Mouse (Mus musculus): ENCODE measurements around the gene Tectb. TPM values are rescaled to one million over a fixed set of nuclear protein-coding genes. Genes with fewer than 3 reads are reported as not detected.
A peak's percentile ranks its signal among the peaks of the same experiment; 100 is the strongest.
"Not testable (repeated sequence)": the region's sequence is repeated elsewhere in the genome, so short reads cannot be mapped to it uniquely, and the experiment has no call there.

Tectb gene
- total RNA-seq, 2 experiments from 2014 or later = not detected

DNA sequence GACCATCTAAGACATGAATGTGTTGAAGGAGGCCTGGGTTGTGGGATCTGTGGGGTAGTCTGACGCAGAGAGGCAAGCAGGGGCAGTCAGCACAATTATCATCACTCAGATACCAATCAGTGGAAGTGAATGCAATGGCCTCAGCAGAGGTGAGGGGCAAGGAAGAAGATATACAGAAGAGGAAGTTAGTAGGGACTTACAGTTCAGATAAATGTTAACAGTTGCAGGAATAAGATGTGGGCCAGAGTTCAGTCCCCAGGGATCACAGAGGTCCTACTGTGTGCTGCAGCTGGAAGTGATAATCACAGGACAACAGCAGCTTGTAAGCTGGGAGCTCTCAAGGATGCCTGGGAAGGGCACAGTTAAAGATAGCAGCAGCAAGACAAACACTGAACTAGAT is 16.4 kb upstream of the Tectb start:
- no peak for ATAC-seq (replicated peaks; ENCODE audit: low FRiP score, poor library complexity, severe bottlenecking)

DNA sequence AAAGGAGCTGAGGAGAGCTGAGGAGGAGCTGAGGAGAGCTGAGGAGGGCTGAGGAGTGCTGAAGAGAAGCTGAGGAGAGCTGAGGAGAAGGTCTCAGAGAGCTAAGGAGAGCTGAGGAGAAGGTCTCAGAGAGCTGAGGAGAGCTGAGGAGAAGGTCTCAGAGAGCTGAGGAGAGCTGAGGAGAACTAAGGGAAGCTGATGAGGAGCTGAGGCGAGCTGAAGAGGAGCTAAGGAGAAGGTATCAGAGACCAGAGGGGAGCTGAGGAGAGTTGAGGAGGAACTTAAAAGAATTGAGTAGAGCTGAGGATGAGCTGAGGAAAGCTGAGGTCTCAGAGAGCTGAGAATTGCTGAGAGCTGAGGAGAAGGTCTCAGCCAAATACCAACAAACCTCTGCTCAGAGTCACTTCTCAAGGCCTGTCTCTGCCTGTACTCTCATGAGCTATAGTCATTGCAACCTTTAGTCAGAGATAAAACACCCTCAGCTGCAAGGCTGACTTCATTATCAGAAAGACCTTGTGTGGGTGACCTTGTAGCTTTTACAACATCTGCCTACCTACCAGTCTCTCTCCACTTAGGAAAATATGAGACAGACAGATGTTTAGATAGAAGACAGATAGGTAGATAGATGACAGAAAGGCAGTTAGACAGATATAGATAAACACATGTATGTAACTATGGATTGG is 15.2 kb upstream of the Tectb start:
- no peak for ATAC-seq (replicated peaks; ENCODE audit: low FRiP score, poor library complexity, severe bottlenecking)

DNA sequence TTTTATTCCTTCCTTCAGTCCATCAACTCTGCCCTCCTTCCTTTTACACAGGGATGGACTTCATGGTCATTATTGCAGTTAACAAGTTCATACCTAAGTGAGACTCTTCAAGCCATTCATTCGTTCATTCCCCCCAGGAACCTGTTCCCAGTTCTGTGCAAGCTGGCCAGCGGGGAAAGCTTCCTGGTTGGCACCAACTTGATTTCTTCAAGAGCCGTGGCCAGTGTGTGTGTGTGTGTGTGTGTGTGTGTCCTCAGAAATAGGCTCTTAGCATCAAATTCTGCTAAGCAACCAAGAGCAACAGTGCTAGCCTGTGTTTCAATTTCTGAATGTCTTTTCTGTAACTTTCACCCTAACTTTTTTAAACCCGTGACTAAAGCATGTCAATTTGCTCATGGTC is 14.6 kb upstream of the Tectb start:
- no peak for ATAC-seq (replicated peaks; ENCODE audit: low FRiP score, poor library complexity, severe bottlenecking)

DNA sequence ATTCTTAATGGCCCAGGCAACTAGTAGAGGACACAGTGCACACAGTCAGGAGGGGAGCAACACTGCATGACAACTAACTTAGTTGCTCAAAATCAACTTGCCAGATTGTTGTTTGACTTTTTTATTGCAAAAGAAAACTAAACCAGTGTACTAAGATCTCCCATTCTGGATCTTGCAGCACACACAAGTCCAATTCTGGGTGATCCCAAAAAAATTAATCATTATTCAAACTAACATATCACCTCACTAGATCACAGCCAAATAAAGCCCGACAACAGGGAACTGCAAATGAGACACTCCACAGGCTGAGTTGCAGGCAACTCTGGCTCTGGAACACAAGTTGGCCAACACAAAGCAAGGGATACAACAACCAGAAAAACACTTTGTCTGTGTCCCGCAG is 13.8 kb upstream of the Tectb start:
- ATAC-seq (replicated peaks; ENCODE audit: low FRiP score, poor library complexity, severe bottlenecking) = no peak

DNA sequence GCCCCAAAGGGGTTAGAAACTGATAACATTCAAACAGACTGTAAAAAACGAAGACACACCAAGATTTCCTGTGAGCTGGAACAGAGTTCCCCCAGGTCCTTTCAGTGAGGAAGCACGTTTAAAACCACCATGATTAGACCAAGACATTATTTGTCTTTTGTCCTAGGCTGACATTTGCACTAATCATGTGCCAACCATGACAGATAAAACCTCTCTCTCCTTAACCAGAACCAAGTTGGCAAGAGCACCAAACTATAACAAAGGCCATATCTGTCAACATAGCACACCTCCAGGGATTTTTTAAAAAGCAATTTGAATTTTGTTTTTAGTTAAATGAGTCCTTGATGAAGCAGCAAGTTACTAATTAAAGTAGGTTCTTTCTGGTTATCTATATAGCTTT is 12.8 kb upstream of the Tectb start:
- ATAC-seq (replicated peaks; ENCODE audit: low FRiP score, poor library complexity, severe bottlenecking) = no peak

DNA sequence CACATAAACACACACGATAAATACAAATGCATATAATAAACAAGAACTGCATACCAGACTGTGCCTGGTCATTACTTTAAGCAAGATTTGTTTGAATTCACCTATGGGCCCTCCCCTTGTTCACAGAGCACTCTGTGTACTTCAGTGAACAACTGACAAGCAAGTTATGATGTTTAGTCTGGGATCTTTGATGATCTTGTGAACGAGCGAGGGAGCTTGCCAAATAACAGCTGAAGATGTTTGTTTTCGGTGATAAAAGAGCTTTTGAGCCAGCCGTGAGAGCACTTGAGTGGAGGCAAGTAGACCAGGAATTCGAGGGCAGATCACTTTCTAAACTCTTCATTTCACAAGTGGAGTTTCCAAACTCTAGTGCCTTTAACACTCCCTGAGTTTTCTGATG is 12.2 kb upstream of the Tectb start:
- no peak for ATAC-seq (replicated peaks; ENCODE audit: low FRiP score, poor library complexity, severe bottlenecking)

DNA sequence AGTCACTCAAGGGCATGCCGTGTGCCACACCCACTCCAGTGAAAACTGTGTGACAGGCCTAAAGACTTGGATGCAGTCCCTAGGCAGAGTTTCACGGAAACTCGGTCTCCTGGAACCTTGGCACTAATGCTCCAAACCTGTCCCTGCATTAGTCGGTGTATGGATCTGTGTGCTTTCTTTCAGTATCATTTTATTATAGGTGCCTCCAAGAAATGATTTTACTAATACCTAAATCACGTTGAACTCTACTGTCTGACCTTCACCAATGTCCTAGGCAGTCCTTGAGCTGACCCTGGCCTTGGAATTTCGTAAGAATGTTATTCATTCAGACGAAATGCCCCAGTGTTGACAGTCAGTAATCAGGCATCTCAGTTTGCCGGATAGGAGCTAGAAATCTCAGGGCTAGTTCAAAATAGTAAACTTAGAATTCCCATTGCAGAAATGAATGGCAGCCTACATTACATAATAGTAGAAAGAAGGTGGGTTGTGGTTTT is 11.2 kb upstream of the Tectb start:
- ATAC-seq (replicated peaks; ENCODE audit: low FRiP score, poor library complexity, severe bottlenecking) = not testable (repeated sequence)

DNA sequence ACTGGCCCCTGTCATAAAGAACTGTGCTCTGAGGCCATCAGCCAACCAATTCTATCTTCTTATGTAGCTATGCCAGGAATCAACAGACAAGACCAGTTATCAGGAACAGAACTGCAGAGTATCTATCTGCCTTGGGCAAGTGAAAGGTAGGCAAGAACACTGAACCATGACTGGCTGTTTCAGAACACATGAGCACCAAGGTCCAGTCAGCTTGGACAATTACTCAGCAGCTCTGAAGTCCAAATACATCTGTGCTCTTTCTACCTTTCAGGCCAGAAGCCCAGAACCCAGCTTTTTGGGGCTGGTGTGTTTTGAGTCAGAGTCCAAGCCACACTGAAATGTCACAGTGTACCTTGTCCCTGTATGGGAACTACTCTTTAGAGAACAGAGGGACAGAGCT is 10.1 kb upstream of the Tectb start:
- ATAC-seq (replicated peaks; ENCODE audit: low FRiP score, poor library complexity, severe bottlenecking) = no peak

DNA sequence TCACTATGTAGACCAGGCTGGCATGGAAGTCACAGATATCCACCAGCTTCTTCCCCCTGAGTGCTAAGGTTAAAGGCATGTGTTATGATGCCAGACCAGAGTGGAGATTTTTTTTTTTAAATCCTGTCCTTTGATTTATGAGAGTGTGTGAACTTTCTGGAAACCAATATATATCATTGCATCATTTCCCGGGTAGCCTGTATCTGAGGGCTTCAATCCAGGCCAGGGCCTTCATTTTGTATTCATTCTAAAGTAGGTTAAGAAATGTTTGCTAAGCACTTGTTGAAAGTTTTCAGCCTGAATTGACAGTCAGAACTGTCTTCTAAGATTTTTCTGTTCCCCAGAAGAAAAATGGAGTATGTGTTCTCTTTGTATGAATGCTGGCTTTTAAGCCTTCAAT is 8.9 kb upstream of the Tectb start:
- ATAC-seq (replicated peaks; ENCODE audit: low FRiP score, poor library complexity, severe bottlenecking) = no peak

DNA sequence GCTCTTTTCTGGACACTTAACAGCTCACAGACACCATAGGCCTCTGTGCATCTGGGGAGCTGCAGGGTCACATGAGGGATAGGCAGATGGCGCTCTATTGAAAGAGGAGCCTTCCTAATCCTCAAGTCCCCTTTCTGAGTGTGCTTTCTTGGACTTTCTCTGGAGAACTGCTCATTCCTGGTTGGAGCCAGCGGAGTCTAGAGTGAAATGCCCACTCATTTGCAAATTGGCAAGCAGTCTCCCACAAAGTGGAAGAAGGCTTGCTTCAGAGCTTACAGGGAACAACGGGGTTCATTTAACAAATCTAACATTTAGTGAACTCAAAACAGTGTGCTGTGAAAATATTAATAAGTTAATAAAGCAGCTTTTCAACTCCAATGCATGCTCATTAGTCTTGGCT is 3.4 kb upstream of the Tectb start:
- ATAC-seq (replicated peaks; ENCODE audit: low FRiP score, poor library complexity, severe bottlenecking) = no peak

DNA sequence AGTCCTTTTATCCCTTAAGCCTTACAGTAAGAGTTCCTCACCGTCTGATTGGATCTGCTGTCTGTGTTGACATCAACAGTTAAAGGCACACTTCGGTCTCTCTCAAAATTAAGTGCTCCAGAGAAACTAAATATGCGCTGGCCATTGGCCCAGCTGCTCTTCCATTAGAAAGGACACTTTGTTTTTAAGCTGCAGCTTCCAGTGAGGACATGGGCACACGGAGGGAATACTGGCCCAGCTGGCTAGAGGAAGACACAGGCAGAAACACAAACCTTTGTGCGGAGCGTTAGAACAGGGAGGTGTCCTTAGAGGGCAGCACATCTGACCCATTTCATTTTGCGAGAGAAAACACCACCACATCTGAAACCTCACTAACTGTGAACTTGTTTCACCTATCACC is 3.9 kb downstream of the Tectb start:
- no peak for ATAC-seq (replicated peaks; ENCODE audit: low FRiP score, poor library complexity, severe bottlenecking)

DNA sequence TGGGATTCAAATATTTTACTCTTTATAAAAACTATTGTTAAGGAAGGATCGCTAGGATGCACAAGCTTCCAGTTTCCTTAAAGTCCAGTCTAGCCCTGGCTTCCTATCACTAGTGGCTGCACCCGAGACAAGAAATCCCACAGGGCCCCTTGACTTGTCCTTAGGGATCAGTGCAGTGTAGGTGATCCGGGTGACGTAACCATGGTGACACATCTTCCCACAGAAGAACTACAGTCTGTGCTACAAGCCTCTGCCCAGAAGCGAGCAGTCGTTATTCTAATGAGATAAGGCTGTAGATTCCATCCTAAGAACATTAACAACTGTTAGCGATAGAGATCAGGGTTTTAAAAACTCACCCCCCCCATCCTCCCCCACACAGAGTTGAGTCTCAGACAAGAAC is 4.5 kb downstream of the Tectb start:
- no peak for ATAC-seq (replicated peaks; ENCODE audit: low FRiP score, poor library complexity, severe bottlenecking)

DNA sequence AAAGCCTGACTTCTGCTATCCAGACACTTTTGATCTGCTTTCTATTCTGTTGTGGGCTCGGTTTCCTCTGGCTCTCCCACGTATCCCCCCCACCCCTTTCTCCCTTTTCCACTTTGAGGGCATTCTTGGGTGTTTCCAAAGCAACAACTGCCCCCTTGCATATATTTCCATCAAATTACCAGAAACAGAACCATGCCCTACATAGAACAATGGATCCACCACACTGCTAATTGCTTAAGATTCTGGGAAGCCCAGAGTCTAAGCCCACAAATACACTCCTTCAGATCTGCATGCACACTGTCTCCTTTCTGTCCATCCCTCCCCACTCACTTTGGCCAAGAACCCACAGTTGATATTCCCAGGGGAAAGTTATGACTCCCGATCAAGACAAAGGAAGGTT is 5.1 kb downstream of the Tectb start:
- no peak for ATAC-seq (replicated peaks; ENCODE audit: low FRiP score, poor library complexity, severe bottlenecking)

DNA sequence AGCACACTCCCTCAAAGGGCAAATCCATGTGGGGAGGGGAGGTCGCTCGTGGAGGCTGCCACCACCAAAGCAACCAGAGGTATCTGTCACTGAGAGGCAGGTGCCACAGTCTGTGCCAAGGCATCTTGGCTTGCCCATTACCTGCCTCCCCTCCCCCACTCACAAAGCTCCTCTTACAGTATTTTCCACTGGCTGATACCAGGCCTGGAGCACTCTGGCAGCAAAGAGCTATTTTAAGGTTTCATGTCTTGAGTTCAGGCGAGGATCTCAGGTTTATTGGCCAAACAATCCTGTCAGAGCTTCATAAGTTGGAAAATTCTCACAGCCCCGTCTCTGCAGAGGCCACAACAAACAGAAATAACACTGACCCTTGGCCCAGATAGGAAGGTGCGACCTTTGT is 9.5 kb downstream of the Tectb start:
- ATAC-seq (replicated peaks; ENCODE audit: low FRiP score, poor library complexity, severe bottlenecking) = no peak

DNA sequence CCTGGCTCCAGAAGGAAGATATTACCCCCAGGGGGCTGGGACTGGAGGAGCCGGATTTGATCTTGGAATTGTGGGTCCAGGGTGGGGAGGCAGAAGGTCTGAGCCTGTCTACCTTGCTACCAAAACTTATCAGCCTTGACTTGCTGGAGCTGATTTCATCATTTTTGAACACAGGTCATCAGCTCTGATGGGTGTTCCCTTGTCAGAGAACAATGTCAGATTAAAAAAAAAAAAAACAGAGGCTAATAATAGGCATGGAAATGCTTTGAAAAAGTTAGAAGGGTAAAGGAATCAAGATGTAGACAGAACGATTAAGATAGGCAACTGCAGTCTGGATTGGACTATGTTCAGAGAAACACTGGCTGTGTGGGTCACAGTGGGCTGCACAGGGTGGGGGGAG is 11.1 kb downstream of the Tectb start:
- ATAC-seq (replicated peaks; ENCODE audit: low FRiP score, poor library complexity, severe bottlenecking) = no peak

DNA sequence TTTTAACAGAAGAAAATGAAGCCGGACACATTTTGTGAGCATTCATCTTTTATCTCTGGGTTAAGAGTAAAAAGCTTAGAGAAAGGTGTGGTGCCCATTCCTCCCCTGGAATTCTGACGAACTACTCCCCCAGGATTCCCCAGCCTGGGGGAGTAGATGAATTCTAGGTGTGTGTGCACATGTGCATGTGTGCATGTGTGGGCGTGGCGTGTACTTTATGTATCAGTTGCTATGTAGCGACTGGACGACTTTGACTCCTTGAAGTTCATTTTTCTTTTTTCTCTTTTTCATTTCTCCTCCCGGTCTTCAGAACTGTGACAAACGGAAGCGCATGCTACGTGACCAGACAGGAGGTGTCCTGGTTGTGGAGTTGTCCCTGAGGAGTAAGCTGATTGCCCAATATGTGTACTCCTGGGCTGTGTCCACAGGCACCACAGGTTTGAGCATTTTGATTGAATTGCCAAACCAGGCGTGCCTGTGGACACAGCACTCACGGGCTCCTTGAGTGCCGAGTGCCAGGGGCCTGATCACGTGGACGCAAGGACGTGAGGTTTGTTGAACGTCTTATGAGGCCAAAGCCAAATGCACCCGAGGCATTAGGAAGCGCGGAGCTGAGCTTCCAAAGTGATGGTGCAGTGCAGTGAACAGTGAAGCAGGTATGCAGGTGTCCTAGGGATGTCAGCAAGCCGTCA is 11.9 kb downstream of the Tectb start:
- ATAC-seq (replicated peaks; ENCODE audit: low FRiP score, poor library complexity, severe bottlenecking) = no peak

DNA sequence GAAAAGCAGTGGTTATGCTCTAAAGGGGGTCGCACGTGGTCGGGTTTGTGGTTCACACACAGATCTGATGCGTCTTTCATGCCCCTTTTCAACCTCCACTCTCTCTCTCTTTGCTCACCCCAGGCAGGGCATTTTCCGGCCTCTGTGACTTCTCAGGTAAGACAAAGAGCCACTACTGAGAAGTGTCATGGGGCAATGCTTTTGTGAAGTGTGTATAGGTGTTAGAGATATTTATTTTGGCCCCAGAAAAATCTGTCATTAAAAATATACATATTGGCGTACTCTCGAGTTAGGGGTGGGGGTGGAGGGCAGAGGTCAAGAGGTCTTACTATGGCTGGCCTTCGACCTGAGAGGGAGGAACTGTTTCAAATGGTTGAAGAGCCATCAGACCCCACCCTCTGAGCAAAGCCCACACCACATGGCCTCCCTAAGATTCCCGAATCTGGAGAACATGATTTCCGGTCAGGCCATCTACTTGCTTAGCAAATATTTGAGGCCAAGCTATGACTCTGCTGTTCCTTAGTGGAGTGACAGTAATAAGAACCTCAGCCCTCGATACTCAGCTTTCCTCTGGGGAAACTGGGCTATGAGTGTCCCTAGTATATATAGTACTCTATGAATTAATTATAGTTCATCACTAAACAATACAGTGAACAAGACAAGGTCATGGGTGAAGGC is 13.3 kb downstream of the Tectb start:
- no peak for ATAC-seq (replicated peaks; ENCODE audit: low FRiP score, poor library complexity, severe bottlenecking)

DNA sequence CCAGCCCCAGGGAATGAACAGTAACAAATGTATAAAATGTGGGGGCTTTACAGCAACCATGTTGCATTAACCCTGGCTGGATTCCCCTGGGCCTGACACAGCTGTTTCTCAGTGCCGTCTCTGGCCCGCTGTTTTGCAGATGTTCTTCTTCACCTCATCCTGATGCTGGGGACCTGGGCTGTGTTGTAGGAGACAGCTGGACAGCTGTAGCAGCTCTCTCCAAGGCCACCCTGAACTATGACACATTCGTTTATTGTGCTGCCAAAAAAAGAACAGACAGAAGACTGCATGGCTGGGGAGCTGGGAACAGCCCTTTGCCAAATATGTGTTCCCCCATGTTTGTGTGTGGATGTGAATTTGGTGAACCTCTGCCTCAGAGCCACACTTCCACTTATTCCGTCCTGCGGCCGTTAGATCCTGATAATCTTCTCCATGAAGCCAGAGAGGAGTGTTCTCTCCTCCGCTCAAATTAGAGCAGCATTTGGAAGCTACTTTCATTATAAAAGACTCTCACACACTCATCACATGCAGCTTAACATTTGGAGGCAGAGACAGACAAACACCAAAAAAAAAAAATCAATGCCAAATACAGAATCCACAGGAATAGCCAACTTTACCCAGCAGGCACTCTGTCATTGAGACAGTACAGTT is 14.1 kb downstream of the Tectb start:
- ATAC-seq (replicated peaks; ENCODE audit: low FRiP score, poor library complexity, severe bottlenecking) = no peak

DNA sequence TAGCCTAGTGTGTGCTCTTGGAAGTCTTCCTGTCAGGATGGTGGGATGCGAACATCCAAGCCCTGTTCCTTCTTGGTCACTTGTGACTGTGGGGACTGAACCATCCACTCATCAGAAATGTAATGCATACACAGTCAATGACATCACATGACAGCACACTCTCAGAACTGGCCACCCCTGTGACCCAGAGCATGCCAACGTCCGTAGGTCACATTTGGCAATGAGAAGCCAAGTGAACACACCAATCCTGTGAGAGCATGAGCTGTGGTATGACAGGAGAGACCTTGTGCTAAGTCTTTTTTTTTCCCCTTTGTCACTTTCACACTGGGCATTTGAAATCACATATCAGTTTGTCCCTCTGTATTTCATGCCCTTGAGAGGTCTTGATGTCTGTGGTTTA is 15.0 kb downstream of the Tectb start:
- ATAC-seq (replicated peaks; ENCODE audit: low FRiP score, poor library complexity, severe bottlenecking) = no peak

DNA sequence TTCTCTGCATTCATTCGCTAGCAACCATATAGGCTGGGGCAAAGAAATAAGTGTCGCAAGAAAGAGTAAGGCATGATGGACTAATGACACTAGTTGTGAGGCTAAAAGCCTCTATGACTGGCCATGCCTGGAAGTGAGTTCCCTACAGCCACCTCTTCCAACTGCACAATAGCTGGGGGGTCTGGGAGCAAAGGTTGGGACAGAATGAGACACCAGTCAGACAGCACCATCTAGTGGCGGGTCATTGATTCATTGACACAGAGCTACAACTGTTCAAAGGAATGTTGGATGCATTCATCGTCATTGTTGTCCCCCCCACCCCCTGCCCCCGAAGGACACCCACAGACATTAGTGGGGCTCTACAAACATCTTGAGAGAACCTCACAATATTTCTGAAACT is 17.8 kb downstream of the Tectb start:
- 0 out of 2 replicates have a peak, but pooled peaks have one; percentile 42 for ATAC-seq (replicated peaks; ENCODE audit: low FRiP score, poor library complexity, severe bottlenecking)

Measured in erythroid progenitor cell, adult 5-6 weeks (primary cell).